Mouse (Mus musculus) ES-E14 (cell line): ENCODE measurements at regions not wholly inside any gene's neighbourhood (a gene's known extent, or its start where the extent isn't known, plus 50 kb on each side); places are given as distances from the start of the nearest gene placed in this dataset.

Experiments used
- CHD2 ChIP-seq: IDR thresholded peaks from 2 replicates; pipeline ENCODE4 v1.6.1; 2014; ENCODE audit warnings: mild to moderate bottlenecking, low read depth, low read length, inconsistent platforms
- HCFC1 ChIP-seq: IDR thresholded peaks from 2 replicates; pipeline ENCODE4 v1.6.1; 2012; ENCODE audit warnings: low read length, inconsistent platforms, borderline replicate concordance; ENCODE audit not compliant: insufficient read depth
- MAFK ChIP-seq: IDR thresholded peaks from 2 replicates; pipeline ENCODE4 v1.6.1; 2014; ENCODE audit warnings: mild to moderate bottlenecking, low read depth, low read length, inconsistent platforms; ENCODE audit not compliant: insufficient read depth
- ZNF384 ChIP-seq: IDR thresholded peaks from 2 replicates; pipeline ENCODE4 v1.6.1; 2012; ENCODE audit warnings: low read depth, low read length, inconsistent platforms

DNA sequence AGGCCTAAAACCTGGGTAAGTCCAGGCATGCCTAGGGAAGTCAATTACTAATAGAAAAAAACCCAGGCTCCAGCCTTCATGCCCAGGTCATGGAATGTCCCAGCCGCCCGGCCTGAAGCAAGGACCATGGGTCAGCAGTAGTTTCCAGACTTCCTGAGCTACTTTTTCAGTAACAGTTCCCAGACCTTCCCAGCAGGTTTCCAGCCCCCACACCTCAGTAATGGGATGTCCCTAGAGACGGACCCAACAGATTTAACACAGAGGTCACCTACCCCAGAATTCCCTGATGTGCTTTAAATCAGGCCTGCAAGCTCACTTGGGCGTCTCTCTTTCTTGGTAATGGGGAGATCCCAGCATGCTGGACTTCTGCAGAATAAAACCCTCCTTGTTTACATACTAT lies 65.2 kb upstream of the Rpl34 start:
- TF ChIP-seq MAFK (no peak), HCFC1 (no peak), ZNF384 (no peak), CHD2 (no peak)
